Mouse (Mus musculus) stomach, postnatal 0 days (tissue): ENCODE data around the gene Rbm38. TPM values are rescaled to one million over a fixed set of nuclear protein-coding genes. Genes with fewer than 3 reads are reported as not detected.

Experiments
- ATAC-seq: fragments of 200-750 bp; cut with Nextera tagmentation; 2 replicates; pipeline ENCODE4 v1.8.0; 2017; ENCODE audit not compliant: low FRiP score, low TSS enrichment
- DNase-seq: peaks from one replicate; pipeline ENCODE4 v3.0.0-alpha.2; 2016; ENCODE audit warnings: low spot score
- H3K27ac ChIP-seq: fragments of 300-500 bp; sonication (generic); replicated peaks from 2 replicates; pipeline ENCODE4 v1.5.1; 2014; ENCODE audit warnings: mild to moderate bottlenecking, control low read depth
- H3K27me3 ChIP-seq: fragments of 300-500 bp; sonication (generic); 2 replicates; pipeline ENCODE4 v1.6.1; 2014; ENCODE audit warnings: low read length; ENCODE audit not compliant: control insufficient read depth, insufficient read depth
- H3K36me3 ChIP-seq: fragments of 300-500 bp; sonication (generic); 2 replicates; pipeline ENCODE4 v1.6.1; 2014; ENCODE audit warnings: low read length, mixed read lengths; ENCODE audit not compliant: control insufficient read depth, insufficient read depth
- H3K4me1 ChIP-seq: fragments of 300-500 bp; sonication (generic); replicated peaks from 2 replicates; pipeline ENCODE4 v1.6.1; 2014; ENCODE audit warnings: antibody characterized with exemption; ENCODE audit not compliant: control insufficient read depth, insufficient read depth
- H3K4me2 ChIP-seq: fragments of 300-500 bp; sonication (generic); replicated peaks from 2 replicates; pipeline ENCODE4 v1.6.1; 2014; ENCODE audit warnings: low read depth, mild to moderate bottlenecking, control low read depth, moderate library complexity
- H3K4me3 ChIP-seq: fragments of 300-500 bp; sonication (generic); 2 replicates; pipeline ENCODE4 v1.5.1; 2014; ENCODE audit warnings: low read depth, low read length, control low read depth
- H3K9ac ChIP-seq: fragments of 300-500 bp; sonication (generic); 2 replicates; pipeline ENCODE4 v1.6.1; 2014; ENCODE audit warnings: mild to moderate bottlenecking, low read length, control low read depth, mixed read lengths
- H3K9me3 ChIP-seq: fragments of 300-500 bp; sonication (generic); 2 replicates; pipeline ENCODE4 v1.6.1; 2016; ENCODE audit warnings: low read length; ENCODE audit not compliant: control insufficient read depth
- CTCF ChIP-seq: IDR thresholded peaks from 2 replicates; pipeline ENCODE4 v1.5.1; 2016; ENCODE audit warnings: antibody characterized with exemption, low read depth, mild to moderate bottlenecking, moderate library complexity
- EP300 ChIP-seq: optimal IDR thresholded peaks from 2 replicates; pipeline ENCODE3; 2016; ENCODE audit warnings: antibody characterized with exemption
- WGBS: fragments of 180-500 bp; shearing (Covaris S2); extraction: QIAGEN DNeasy Blood & Tissue Kit; methylation state at CpG from one replicate; pipeline ENCODE4 v1.1.7; 2014; 5-methylcytosine and 5-hydroxymethylcytosine counted together
- polyA plus RNA-seq: library from polyadenylated mRNA; unstranded; fragments of >200 nt; fragmentation: Nextera tagmentation; extraction: Ambion mirVana; gene quantifications from 2 replicates; pipeline ENCODE4 v1.2.1, GENCODE M21; 2015

The Rbm38 gene
- polyA plus RNA-seq, 1 experiment from 2014 or later: 24.9 TPM

GRCm38 (mm10) chr2:173040803-173041202 is 20.5 kb downstream of the Rbm38 start:
- H3K9ac ChIP-seq: no peak overlapping the region
- H3K4me1 ChIP-seq: no peaks in the 10 kb centered on the region
- H3K36me3 ChIP-seq: no peaks in the 10 kb centered on the region
- no peak for ATAC-seq
- H3K4me2 ChIP-seq: no peak overlapping the region
- H3K27me3 ChIP-seq: no peaks in the 10 kb centered on the region
- 81% methylated on average over 3 of the region's 3 CpGs for WGBS
- no peak overlapping the region for H3K4me3 ChIP-seq
- TF ChIP-seq CTCF (no peak), EP300 (no peak)
- H3K27ac ChIP-seq: no peak overlapping the region
- DNase-seq: no peak
- H3K9me3 ChIP-seq: no peaks in the 10 kb centered on the region

GRCm38 (mm10) chr2:173041242-173041641 is 20.9 kb downstream of the Rbm38 start:
- Histone ChIP-seq H3K9me3 (no peaks in the 10 kb centered on the region), H3K4me3 (no peak overlapping the region), H3K27ac (no peak overlapping the region), H3K9ac (no peak overlapping the region), H3K36me3 (no peaks in the 10 kb centered on the region), H3K4me2 (no peak overlapping the region), H3K27me3 (no peaks in the 10 kb centered on the region), H3K4me1 (no peaks in the 10 kb centered on the region; the same call in 1 of the 2 replicates)
- TF ChIP-seq CTCF: no peak
- WGBS: 50% methylated on average over 5 of the region's 5 CpGs
- DNase-seq: no peak
- no peak for ATAC-seq

GRCm38 (mm10) chr2:173041893-173042292 is 21.6 kb downstream of the Rbm38 start:
- no peak for TF ChIP-seq CTCF
- no peak for TF ChIP-seq EP300
- H3K9ac ChIP-seq: no peak overlapping the region
- 75% methylated on average over 1 of the region's 1 CpGs for WGBS
- H3K27ac ChIP-seq: no peak overlapping the region
- H3K4me2 ChIP-seq: no peak overlapping the region
- no peaks in the 10 kb centered on the region for H3K36me3 ChIP-seq
- H3K9me3 ChIP-seq: no peaks in the 10 kb centered on the region
- no peak for ATAC-seq
- H3K27me3 ChIP-seq: no peaks in the 10 kb centered on the region
- no peaks in the 10 kb centered on the region; the same call in 1 of the 2 replicates for H3K4me1 ChIP-seq
- no peak overlapping the region for H3K4me3 ChIP-seq
- DNase-seq: no peak

- ATAC-seq: no peak
- no peak overlapping the region for H3K9ac ChIP-seq
- H3K9me3 ChIP-seq: no peaks in the 10 kb centered on the region
- WGBS: 68% methylated on average over 11 of the region's 11 CpGs
- no peak overlapping the region for H3K27ac ChIP-seq
- no peaks in the 10 kb centered on the region; the same call in 1 of the 2 replicates for H3K4me1 ChIP-seq
- H3K36me3 ChIP-seq: no peaks in the 10 kb centered on the region
- H3K4me2 ChIP-seq: no peak overlapping the region
- no peaks in the 10 kb centered on the region for H3K27me3 ChIP-seq
- no peak overlapping the region for H3K4me3 ChIP-seq
- DNase-seq: no peak
- no peak for TF ChIP-seq CTCF
- TF ChIP-seq EP300: no peak
Observed at GRCm38 (mm10) chr2:173042504-173043162, 22.3 kb downstream of the Rbm38 start.

- H3K36me3 ChIP-seq: no peaks in the 10 kb centered on the region
- no peak overlapping the region for H3K4me3 ChIP-seq
- 71% methylated on average over 18 of the region's 18 CpGs for WGBS
- no peak overlapping the region for H3K4me2 ChIP-seq
- H3K27me3 ChIP-seq: no peaks in the 10 kb centered on the region
- no peaks in the 10 kb centered on the region; the same call in 1 of the 2 replicates for H3K4me1 ChIP-seq
- H3K27ac ChIP-seq: no peak overlapping the region
- TF ChIP-seq CTCF: peak; percentile 11; the same call in 1 of the 2 replicates
- TF ChIP-seq EP300: no peak
- no peaks in the 10 kb centered on the region for H3K9me3 ChIP-seq
- ATAC-seq (no peak), DNase-seq (no peak)
- no peak overlapping the region for H3K9ac ChIP-seq
Observed at GRCm38 (mm10) chr2:173044198-173044970, 24.1 kb downstream of the Rbm38 start.
